Mouse (Mus musculus): ENCODE results near the gene Lpin2.

The Lpin2 gene

GRCm38 (mm10) chr17:71233210-71233609 is 50.9 kb downstream of the Lpin2 start:
- peak; percentile 1 for DNase-seq

DNA sequence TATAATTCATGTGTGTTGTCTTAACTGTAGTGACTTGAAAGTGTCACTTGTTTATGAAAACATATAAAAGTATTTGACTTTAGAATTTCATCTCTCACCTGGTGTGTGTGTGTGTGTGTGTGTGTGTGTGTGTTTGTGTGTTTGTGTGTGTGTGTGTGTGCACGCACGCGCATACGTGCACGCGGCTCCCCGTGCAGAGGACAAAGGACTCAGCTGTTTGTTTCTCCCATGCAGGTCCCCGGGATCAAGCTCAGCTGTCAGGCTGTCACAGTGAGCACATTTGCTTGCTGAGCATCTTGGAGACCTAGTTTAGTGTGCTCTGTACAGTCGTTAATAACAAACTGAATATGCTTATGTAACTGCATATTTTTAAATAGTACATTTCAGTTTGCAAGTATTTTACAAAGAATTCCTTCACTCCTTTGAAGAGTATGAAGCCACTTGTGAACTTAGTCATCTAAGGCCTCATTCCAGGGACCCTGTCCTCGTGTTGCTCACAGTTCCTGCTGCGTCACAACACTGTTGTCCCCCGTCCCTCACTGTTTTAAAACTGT is 51.8 kb downstream of the Lpin2 start:
- no peak for DNase-seq

GRCm38 (mm10) chr17:71235229-71235958 is 53.0 kb downstream of the Lpin2 start:
- DNase-seq: peak; percentile 92

- DNase-seq: peak; percentile 70
Measured at GRCm38 (mm10) chr17:71238494-71238893, 56.1 kb downstream of the Lpin2 start.

DNA sequence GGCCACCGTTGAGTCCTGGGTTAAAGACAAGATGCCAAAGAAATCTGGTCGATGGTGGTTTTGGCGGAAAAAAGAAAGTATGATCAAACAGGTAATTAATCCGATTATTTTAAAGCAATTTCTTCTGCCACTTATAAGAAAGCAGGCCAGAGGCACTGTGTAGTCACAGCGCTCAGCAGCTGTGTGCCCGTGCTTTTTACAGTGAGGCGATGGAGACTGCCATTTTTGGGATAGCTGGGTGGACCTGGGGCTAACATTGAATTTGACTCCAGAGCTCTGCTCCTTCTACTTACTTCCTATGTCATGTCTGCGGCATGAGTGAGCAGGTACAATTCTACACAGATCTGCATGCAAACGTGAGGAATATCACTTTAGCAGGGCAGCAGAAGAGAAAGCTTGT is 58.5 kb downstream of the Lpin2 start:
- no peak for DNase-seq

DNA sequence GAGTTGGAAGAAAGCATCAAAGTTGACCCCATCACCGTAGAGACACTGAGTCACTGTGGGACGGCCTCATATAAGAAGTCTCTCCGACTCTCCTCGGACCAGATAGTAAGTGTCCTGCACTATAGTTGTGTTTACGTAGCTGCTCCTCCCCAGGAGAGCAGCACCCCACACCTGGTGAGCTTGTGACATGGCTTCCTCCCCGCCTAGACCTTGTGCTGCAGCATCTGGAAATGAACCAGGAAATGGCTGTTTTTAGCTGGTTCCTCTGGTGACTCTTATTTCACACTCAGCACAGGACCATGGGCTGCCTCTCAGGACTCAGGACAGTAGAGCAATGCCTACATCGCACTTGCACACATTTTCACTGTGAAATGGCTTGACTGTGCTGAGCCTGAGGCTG is 60.3 kb downstream of the Lpin2 start:
- no peak for DNase-seq

DNA sequence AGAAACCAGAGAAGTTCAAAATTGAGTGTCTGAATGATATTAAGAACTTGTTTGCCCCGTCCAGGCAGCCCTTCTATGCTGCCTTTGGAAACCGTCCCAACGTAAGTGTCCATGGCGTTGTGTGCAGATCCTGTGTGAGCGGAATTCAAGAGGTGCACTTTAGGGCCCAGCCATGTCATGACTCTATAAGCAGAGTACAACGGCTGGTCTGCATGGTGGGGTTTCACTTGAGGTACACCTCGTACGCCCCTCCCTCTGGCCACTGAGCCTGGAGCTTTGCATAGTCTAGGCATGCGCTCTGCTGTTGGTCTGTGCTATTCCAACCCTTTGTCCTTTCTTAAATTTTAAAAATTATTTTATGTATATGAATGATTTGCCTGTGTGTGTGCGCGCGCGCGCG is 62.8 kb downstream of the Lpin2 start:
- DNase-seq: no peak

DNA sequence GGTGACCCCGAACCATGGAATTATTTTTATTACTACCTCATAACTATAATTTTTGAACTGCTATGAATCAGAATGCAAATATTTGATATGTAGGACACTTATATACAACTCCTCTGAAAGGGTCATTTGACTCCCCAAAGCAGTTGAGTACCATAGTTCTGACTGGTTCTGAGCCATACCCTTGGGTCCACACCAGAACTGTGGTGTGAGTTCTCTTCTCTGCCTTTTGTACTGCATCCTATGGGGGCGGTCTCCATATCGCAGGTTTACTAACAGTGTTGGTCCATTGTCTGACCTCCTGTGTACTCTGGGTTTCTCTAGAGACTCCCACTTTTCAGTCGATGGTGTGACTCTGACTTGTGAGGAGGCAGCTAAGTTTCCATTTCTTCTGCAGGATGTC is 63.7 kb downstream of the Lpin2 start:
- DNase-seq: no peak

DNA sequence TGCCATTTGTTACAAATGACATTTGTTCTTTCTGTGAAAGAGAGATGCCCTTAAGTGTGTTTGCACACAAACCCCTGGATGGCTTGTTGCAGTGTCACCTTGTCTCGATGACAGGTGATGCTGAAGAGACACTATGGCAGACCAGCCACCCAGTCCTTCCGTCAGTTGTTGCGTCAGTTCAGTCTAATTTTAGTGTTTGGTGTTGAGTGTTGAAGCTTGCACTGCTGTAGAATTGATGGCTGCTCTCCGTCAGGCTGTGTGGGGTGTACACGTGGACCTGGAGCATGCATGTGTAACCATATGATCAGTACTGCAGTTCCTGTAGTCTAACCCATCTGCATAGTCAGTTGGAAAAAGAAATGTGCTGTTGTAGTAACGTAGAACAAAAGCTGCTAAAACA is 66.6 kb downstream of the Lpin2 start:
- no peak for DNase-seq

DNA sequence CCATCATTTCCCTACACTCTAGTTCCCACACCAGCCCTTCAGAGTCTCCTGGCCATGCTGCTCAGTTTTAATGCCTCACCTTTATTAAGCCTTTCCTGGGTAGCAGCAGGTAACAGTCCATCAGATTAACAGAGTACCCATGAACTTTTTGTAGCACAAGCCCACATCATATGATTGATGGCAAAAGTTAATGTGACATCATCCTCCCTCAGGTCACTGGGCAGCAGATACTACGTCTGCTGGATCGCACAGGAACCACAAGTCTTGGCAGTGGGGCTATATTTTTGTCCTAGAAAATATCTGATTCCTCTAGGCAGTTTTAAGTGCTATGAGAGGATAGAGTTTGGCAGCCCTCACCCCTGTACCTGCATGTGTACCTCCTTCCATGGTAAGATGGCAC is 67.7 kb downstream of the Lpin2 start:
- DNase-seq: no peak

DNA sequence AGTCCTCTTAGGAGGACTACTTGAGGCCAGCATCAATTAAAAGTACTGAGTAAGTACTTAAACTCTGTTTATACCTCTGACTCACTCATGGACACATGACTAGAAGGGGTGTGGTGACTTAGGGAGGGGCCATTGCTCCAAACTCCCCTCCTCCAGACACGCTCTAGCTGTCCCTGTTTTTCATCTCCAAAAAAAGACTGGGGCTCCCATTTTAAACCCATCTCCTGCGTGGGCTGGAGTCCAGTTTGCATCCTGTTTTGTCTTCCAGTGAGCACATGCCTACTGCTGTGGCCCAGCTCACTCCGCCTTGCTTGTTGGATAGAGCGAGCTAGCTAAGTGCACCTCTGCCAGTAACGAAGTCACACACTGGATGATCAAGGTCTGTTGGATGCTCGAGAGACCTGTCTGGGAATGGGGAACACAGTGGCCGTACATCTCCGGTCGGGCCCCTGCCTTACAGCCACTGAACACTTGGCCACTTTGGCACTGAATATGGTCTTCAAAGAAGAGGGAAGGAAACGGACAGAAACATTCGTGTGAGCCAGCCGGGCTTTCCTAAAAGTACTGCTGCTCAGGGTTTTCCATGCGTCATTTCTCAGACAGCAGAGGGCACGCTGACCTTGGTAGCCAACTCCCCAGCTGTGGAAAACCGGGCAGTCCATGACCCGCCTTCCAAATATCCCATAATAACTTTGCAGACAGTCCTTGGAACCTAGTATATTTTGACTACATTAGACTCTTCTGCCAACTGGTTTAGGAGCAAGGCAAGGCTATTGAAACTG is 68.7 kb downstream of the Lpin2 start:
- no peak for DNase-seq

DNA sequence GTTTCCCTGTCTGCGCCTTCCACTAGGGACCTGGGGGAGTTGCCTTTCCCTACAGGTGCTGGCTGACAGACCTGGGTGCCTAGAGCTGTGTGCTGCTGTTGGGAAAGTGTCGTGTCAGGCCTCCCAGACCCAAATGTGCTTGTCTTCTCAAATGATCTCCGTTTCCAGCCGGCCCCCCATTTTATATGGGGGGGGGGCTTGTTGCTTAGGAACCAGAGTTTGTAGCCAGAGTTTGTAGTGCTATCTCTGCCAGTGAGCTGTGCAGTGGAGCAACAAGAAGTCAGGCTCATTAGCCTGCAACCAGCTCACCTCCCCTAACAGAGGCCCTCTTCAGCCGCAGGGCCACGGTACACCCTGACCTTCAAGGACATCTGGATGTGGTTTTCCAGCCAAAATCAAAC is 69.2 kb downstream of the Lpin2 start:
- no peak for DNase-seq

GRCm38 (mm10) chr17:71252101-71252500 is 69.7 kb downstream of the Lpin2 start:
- DNase-seq: no peak

DNA sequence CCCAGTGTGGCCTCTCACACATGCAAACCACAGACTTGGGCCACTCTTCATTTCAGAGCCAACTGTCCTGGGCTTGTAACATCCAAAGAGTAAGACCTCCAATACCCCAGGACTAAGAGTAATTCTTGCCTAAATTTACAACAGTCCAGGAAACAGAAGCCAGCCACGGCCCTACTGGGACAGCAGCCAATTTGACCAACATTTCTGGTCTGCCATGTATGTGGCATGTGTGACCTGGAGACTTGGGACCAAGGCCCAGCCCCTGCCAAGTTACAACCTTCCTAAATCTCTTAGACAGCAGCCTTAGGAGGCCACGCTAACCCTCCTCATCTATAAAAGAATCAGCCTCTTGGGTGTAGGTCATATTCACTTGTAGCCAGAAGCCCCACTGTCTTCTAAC is 71.0 kb downstream of the Lpin2 start:
- DNase-seq: no peak

DNA sequence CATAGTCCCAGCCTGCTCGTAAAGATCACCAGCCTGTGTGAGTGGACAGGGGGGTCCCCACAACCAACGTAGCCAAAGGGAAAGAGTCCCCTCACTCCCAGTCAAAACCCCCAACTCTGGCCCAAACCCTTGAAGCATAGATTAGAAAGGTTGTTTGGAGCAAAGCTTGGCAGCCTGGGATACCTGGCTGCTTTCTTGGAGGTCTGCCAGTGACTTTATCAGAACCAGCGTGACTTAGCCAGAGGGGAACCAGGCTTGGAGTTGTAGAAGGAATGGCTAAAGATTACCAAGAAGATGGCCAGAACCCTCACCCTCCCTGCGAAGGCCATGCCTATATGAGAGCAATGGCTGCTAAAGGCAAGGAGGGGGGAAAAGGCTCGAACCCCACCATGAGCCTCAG is 71.7 kb downstream of the Lpin2 start:
- no peak for DNase-seq

- DNase-seq: peak; percentile 79
Measured at GRCm38 (mm10) chr17:71254736-71255135, 72.4 kb downstream of the Lpin2 start.

- DNase-seq: peak; percentile 81
Measured at GRCm38 (mm10) chr17:71256068-71256615, 73.8 kb downstream of the Lpin2 start.

GRCm38 (mm10) chr17:71256806-71257536 is 74.6 kb downstream of the Lpin2 start:
- DNase-seq: no peak

- peak; percentile 92 for DNase-seq
Measured at GRCm38 (mm10) chr17:71259727-71260126, 77.4 kb downstream of the Lpin2 start.

GRCm38 (mm10) chr17:71260658-71261057 is 78.3 kb downstream of the Lpin2 start:
- DNase-seq: no peak

DNA sequence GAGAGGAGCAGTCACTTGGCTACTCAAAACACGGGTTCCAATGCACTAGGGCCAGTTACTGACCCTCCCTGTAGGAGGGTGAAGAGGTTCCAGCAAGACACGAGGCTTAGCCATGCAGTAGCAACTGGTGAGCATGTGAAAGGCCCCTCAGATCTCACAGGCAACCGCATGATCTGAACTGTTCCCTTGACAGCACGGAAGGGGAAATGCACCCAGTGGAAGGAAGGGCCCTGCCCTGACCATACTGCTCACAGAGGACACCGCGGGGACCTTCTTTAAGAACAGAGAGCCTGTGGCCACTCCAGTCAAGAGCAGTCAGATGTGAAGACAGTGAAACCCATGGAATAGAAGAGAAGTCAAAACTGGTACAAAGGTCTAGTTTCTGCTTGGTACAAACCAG is 80.8 kb downstream of the Lpin2 start:
- DNase-seq: no peak

GRCm38 (mm10) chr17:71264739-71265138 is 82.4 kb downstream of the Lpin2 start:
- no peak for DNase-seq

Data from liver (tissue).